Mouse (Mus musculus) CH12F3 (cell line): ENCODE measurements around the gene Mef2d.

Experiments used
- in situ Hi-C: fragments of 300-500 bp; cut with MboI; formaldehyde crosslinking; loops from 2 replicates; pipeline ENCODE4 v1.14.3; 2020; ENCODE audit warnings: low sequenced_read_pairs

Gene Mef2d

DNA sequence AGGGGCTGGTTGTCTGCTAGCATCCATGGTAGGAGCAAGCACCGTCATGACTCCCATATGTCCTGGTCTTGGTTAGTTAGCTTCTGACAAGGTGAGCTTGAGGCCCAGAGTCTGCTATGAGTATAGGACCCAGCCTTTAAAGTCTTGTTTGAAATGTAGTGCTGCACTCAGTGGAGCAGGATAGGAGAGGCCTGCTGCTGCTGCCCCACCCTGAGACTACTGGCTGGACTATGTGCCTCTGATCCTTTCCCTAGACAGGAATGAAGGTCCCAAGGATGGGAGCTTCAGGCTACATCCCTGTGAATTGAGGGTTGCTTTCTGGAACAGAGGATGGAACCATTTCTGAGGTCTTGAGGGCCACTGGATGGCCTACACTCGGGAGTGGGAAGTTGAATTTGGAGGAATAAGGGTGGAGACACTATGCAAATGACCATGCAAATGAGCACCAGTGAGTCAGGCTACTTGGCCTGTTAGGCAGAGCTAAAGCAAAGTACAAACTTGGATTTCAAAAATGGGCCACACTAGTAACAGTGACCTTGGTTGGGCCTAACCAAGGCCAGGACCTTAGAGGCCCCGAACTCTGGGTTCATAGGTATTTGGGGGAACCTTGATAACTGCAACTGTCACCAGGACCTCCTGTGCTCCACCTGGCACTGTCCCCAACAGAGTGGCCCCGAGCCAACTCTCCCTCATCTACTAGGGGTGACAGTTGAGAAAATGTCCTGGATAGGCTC is 6.8 kb downstream of the Mef2d start:
- in situ Hi-C loops, result no loop called here

DNA sequence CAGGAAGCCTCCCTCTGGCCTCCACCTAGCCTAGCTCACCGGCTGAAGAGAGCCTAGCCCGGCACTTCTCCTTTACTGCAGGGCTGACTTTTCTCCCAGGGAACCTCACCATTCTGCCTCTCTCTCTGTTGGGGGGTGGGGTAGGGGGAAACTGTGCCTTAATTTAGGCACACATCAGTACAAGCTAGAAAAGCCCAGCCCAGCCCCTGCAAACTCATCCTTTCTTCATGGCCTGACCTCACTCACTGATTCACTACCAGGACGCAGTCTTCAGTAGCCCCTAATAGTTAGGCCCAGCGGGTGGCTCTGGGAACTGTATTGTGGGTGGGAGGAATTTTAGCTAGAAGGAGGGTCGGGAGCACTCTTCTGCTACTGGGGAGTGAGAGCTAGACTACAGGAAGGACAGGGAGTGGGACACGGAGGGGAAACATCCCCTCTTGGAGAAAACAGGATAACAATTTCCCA is 7.4 kb downstream of the Mef2d start:
- in situ Hi-C loops, result no loop called here

DNA sequence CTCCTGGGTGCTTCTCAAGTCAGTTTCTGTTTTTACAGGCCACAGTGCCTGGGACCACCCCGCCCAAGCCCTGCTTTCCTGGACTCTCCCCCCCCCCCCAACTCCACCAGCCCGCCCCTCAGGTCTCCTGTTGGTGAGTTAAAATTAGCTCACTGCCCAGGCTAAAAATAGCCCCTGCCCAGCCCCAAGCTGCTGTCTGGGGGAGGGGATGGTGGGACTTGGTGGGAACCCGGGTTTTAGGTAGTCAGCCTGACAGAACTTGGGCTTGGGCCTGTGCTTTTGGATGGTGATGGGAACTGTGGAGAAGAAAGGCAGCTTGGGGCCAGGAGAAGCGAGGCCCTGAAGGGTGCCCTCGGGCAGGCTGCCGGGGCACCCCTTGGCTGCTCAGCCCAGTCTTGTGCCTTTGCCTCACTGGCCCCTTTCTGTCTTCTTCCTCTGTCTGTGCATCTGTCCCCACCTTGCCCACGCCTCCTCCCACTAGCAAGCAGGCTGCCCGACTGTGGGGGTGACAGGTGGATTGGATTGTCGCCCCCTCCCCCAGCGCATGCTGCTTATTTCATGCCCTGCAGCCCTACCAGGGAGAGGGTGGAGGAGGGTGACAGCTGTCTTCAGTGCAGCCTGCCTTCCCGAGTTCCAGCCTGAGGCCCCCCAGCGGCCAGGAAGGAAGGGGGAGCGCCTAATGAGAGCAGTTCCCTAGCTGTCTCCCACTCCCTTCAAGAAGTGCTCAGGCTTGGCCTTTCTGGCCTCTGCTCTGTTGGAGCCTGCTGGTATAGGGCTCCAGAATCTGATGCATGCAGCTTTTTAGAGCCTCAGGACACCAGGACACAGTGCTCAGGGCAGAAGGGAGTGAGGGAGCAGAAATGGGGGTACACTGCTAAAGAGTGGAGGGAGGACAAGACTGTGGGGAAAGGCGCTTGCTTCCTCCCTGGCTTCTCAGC is 8.2 kb downstream of the Mef2d start:
- in situ Hi-C loops, result no loop called here

DNA sequence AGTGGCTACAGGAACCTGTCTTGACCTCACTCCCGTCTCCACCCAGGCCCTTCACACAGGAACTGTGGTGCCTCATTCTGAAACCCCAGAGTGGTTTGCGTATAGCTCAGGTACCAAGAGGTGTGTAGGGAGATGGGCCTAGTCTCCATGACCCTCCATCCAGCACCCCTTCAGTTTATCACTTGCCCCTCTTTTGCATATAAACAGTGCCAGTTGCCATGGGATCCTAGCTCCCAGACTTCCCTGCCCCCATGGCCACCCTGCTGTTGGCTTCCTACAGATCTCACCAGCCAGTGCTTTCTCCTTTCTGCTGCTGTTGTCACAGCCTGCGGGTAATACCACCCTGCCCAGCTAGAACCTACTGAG is 8.8 kb downstream of the Mef2d start:
- in situ Hi-C loops, result no loop called here

DNA sequence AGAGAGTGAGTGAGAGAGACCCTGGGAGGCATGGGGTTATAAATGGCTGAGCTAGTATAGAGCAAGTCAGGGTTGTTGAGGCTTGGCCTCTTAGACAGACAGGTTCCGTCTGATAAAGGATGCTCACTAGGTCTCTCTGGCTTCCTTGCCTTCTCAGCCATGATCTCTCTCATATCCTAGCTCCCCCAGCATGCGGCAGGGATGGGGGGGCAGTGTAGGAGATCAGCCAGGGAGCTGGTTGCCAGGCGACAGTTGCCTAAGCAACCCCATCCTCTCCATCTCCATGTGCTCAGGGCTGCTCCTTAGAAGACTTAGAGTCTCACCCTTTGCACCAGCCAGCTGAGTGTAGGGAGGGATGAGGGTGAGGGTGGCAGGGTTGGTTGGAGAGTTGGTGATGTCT is 9.9 kb downstream of the Mef2d start:
- in situ Hi-C loops, result no loop called here

DNA sequence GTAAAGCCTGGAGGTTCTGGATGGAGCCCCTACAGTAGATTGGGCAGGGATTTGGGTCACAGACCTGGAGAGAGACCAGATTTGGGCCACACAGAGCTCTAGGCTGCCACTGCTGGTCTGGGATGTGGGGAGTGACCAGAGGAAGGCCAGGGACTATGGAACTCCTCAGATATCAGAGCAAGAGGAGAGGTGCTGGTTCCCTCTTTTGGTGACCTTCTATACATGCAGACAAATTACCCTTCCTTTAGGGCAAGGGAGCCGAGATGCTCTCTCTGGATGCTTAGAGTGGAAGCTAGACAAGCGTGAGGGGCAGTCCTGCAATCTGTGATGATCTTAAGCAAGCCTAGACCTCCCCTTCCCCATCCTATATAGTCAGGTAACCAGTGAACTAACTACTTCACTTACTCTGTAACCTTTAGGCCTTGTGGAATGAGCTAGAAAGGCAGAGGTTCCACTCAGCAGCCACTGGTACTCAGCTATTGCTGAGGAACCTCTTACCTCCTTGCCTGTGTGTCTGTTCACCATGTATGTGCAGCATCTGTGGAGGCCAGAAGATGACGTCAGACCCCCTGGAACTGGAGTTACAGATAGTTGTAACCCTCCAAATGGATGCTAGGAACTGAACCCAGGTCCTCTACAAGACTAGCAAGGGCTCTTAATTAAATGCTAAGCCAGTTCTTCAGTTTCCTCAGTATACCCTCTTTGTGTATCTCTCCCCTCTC is 11.3 kb downstream of the Mef2d start:
- in situ Hi-C loops, result no loop called here

DNA sequence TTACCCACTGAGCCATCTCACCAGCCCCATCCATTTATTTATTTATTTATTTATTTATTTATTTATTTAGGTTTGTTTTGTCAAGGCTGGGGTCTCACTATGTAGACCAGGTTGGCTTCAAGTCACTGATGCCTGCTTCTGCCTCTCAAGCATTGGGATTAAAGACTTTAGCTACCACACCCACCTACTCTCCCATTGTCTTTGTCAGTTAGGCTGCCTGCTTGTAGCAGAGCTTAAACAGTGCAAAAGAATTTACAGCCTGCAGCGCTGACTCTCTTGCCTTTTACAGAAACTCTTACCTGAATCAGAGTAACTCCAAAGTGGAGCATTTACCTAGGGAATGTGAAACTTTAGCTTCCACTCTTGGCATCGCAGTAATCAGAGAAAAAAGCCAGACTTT is 12.1 kb downstream of the Mef2d start:
- in situ Hi-C loops, result no loop called here

DNA sequence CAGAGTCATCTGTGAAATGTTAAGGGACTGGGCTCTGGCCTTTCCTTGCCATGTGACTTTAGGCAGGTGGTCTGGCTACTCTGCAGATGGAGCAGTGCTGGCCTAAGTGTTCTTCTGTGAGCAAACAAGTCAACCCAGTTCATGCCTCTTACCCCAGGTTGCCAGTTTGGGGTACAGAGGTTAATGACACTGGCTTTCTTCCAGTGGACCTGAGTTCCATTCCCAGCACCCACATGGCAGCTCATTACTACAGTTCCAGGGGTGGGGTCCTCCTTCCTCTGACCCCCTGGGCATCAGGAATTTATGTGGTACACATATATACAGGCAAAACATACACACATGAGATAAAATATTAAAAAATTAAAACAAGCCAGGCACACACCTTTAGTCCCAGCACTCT is 14.6 kb downstream of the Mef2d start:
- in situ Hi-C loops, result no loop called here

DNA sequence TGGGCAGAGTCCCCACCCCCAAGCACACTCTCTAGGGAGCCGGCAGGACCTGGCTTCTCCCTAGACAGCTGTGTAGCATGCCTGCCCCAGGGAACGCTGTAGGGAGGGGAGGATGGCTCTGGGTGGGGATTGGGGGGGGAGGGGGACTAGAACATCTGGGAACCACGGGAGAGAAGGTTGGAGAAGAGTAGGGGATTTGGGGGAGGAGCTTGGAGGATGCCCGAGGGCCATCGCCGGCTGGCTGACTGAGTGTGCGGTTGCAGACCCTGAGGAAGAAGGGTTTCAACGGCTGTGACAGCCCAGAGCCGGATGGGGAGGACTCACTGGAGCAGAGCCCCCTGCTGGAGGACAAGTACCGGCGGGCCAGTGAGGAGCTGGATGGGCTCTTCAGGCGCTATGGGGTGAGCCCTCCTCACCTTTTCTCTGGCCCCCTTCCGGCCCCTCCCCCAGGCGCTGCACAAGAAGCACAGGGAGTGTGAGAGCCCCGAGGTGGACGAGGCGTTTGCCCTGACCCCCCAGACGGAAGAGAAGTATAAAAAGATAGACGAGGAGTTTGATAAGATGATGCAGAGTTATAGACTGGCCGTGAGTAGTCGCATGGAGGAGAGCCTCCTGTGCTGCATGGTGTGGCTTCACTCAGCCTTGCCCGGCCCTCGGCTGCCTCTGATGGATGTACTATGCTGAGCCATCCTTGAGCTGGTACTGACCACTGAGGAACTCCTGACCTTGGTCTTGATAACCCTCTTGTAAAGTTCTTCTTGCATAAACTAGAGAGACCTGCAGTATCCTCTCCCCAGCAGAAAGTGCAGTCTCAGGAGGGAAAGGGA is 15.8 kb downstream of the Mef2d start:
- in situ Hi-C loops, result no loop called here

DNA sequence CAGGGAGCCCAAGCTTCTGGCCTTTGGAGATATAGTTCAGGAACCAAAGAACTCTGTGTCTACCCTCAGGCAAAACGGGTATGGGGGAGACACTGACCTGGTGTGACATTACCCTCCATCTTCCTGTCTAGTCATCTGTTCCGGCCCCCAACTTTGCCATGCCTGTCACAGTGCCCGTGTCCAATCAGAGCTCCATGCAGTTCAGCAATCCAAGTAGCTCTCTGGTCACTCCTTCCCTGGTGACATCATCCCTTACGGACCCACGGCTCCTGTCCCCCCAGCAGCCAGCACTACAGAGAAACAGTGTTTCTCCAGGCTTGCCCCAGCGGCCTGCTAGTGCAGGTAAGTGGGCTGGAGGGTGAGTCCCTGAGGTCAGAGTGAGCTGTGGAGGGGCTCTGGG is 16.8 kb downstream of the Mef2d start:
- in situ Hi-C loops, result no loop called here

DNA sequence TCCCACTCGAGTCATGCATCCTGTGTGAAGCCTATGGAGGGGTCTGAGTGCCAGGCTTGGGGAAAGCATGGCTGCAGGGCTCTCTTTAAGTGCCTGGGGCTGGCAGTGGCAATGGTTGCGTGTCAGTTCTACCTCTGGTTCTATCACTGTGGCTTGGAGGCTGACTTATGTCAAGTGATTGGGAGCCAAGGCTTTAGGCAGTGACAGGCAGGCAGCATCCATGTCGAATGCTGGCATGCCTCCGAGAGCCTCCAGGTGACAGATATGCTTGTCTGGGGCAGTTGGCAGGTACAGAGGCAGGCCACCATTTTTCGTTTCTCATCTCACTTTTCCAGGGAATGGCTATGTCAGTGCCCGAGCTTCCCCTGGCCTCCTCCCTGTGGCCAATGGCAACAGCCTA is 18.7 kb downstream of the Mef2d start:
- in situ Hi-C loops, result no loop called here

DNA sequence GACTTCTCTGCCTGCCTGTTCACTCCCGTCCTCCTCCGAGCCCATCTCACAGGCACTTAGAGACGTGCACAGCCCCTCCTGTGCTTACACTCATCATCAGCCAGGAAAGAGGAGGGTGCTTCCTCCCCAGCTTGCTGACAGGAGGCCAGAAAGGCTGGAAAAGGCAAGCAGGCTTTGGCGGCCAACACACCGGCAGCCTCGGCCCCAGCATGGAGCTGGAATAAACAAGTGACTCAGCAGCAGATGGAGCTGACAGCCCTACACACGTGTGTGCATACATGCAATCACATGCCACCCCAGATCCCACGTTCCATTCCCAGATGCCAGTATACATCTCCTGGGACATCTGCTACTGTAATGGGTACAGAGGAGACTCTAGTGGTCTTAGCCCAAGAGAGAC is 20.1 kb downstream of the Mef2d start:
- in situ Hi-C loops, result no loop called here

DNA sequence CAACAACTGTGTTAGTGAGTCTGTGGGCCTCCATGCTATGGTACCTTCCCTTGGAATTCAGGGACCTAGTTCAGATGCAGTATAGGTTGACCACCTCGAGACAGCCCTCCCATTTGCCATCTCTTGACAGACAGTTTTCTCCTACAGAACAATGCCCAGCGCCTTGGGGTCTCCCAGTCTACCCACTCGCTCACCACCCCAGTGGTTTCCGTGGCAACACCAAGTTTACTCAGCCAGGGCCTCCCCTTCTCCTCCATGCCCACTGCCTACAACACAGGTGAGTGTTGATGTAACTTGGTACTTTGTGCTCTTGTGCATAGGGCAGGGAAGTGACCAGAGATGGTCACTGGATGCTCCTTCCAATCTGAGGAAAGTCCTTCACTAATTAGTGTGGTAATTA is 20.6 kb downstream of the Mef2d start:
- in situ Hi-C loops, result no loop called here

DNA sequence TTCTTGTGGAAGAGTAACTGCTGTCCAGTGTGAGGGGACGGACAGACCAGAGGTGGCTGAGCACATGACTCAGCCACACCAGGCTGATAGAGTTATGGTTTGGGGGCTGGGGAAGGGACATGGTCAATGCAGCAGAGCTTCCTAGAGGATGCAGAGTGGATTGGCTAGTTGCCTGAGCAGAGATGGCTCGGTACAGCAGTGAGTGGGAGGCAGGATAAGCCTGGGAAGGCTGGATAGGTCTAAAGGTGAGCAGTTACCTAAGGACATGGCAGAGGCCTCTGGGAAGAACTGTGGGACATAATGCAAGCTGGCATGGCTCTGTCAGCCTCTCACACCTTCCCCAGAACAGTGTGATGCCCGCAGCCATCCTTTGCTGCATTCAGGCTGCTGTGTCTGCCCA is 21.7 kb downstream of the Mef2d start:
- in situ Hi-C loops, result no loop called here

DNA sequence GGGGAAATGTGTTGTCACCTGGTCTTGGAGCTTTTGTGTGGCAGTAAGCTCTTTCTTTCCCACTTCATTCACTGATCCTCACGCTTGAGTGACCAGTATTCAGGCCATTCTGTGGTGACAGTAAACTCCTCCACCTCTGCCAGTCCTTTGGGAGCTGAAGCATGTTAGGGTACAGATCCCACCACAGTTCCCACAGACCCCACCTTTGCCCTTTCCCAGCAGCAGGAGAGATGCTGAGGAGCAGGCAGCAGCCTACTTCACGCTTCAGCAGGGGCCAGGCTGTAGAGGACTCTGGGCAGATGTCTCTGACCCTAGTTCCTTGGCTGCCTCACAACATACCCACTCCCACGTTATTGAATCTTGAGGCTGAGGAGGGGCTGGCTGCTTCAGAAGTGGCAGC is 22.1 kb downstream of the Mef2d start:
- in situ Hi-C loops, result no loop called here

DNA sequence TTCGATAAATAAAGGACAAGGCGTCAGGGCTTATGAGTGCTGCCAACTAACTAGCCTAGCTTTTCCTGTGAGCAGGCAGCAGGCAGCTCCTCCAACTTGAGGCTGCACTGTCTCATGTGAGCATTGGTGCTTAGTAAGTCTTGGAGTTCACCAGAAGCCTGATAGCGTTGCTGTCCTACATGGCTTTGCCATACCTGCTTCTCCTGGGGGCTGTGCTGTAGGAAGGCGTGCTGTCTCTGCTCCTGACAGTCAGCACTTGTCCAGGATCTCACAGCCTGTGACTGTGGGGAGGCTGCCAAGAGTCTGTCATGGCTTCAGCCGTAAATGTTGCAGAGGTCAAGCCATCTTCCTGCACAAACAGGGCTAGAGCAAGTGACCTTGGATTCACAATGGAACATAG is 23.9 kb downstream of the Mef2d start:
- in situ Hi-C loops, result no loop called here

DNA sequence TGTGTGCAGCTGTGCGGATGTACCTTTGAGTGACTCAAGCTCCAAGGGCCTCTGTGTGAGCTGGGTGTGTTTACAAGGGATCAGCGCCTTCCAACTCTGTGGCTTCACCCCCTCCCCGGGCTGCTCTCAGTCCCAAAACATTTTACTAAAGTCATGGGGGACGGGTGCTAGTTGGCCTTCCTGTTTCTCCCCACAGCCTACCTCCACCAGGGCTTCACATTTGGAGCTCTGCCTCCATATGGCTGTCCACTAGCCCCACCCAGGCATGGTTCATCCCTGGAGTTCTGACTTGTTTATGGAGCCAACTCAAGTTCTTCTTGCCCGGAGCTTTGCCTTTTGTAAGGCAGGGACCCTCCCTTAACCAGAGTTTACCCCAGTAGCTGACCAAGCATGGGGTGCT is 28.2 kb downstream of the Mef2d start:
- in situ Hi-C loops, result no loop called here

DNA sequence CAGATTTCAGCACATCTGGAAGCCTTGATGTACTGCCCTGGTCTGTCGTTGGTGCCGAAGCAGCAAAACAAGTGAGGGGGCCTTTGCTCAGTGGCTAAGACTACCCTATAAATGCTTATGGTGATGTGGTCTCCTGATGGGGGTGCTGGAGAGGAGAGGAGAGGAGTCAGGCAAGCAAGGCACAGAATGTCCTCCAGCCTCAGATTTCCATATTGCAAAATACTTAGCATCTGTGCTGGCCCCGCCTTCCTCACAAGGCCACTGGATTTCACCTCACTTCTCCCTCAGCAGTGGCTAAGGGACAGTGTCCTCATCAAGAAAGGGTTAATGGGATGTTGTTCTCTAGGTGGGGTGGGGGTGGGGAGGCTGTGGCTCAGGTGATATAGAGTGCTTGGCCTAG is 30.3 kb downstream of the Mef2d start:
- in situ Hi-C loops, result no loop called here

DNA sequence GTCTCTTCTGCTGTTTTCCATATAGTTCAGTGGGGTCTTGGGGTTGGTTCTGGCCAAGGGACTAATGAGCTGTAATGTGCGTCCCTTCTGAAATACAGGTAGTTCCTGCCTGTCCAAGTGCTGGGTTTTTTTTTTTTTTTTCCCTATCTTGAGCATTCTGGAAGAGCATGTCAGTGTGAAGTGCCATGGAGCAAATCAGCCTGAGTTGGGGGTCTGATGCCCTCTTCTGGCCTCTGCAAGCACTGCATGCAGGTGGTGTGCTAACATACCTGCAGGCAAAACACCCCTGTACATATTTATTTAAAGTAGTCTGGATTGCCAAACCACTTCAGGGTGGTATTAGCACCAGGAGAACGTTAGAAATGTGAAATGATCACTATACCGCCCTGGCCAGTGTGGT is 31.2 kb downstream of the Mef2d start:
- in situ Hi-C loops, result no loop called here

DNA sequence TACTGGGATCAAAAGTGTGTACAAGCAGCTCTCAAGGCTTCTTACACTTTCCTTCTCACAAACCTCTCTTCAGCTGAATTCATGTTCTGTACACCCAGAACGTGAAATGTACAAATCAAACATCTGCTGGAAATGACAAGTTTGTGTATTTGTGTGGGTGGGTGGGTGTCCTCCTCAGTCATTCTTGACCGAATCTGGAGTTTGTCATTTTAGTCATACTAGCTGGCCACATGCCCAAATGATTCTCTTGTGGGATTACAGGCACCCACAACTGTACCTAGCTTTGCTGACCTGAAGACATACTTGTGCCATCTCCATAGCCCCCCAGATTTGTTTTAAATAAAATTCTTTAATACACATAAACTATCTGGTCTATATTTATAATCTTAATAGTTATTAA is 32.7 kb downstream of the Mef2d start:
- in situ Hi-C loops, result no loop called here

DNA sequence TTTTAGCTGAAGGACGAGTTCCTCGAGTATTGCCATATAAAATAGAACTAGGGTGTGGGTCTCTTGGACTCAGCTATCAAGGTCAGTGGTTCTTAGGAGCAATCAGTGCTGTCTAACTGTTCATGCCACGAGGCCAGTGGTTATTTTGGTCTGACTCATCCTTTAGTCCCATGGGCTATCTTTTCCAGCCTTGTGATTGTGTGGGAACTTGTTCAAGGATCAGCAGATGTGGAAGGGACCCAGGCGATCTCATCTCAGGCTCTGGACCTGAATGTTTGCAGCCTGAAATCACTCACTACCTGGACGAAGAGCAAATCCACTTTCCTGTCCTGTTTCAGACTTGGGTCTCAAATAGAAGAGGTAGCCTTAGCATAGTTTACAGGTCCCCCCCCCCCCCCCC is 34.9 kb downstream of the Mef2d start:
- in situ Hi-C loops, result no loop called here
